Mouse (Mus musculus) midbrain, embryonic 13.5 days (tissue): ENCODE measurements around the gene Cdh3. TPM values are rescaled to one million over a fixed set of nuclear protein-coding genes. Genes with fewer than 3 reads are reported as not detected.

Experiments
- ATAC-seq: fragments of 200-750 bp; cut with Nextera tagmentation; 2 replicates; pipeline ENCODE4 v1.8.0; 2017; ENCODE audit warnings: mild to moderate bottlenecking, moderate TSS enrichment, moderate library complexity
- H3K27ac ChIP-seq: fragments of 300-500 bp; sonication (generic); 2 replicates; pipeline ENCODE4 v1.5.1; 2015; ENCODE audit warnings: inconsistent platforms, mild to moderate bottlenecking, moderate library complexity
- H3K27me3 ChIP-seq: fragments of 300-500 bp; sonication (generic); 2 replicates; pipeline ENCODE4 v1.6.1; 2015; ENCODE audit warnings: mild to moderate bottlenecking, inconsistent platforms
- H3K36me3 ChIP-seq: fragments of 300-500 bp; sonication (generic); 2 replicates; pipeline ENCODE4 v1.6.1; 2015; ENCODE audit warnings: mild to moderate bottlenecking, inconsistent platforms
- H3K4me1 ChIP-seq: fragments of 300-500 bp; sonication (generic); replicated peaks from 2 replicates; pipeline ENCODE4 v1.6.1; 2015; ENCODE audit warnings: inconsistent platforms
- H3K4me2 ChIP-seq: fragments of 300-500 bp; sonication (generic); replicated peaks from 2 replicates; pipeline ENCODE4 v1.6.1; 2015; ENCODE audit warnings: moderate library complexity, mild to moderate bottlenecking, inconsistent platforms
- H3K4me3 ChIP-seq: fragments of 300-500 bp; sonication (generic); replicated peaks from 2 replicates; pipeline ENCODE4 v1.5.1; 2015; ENCODE audit warnings: mild to moderate bottlenecking, inconsistent platforms
- H3K9ac ChIP-seq: fragments of 300-500 bp; sonication (generic); replicated peaks from 2 replicates; pipeline ENCODE4 v1.6.1; 2015; ENCODE audit warnings: mild to moderate bottlenecking, inconsistent platforms
- H3K9me3 ChIP-seq: fragments of 300-500 bp; sonication (generic); 2 replicates; pipeline ENCODE4 v1.6.1; 2016; ENCODE audit warnings: mild to moderate bottlenecking, inconsistent platforms
- WGBS: fragments of 180-500 bp; shearing (Covaris S2); methylation state at CpG from one replicate; pipeline ENCODE4 v1.1.7; 2015; 5-methylcytosine and 5-hydroxymethylcytosine counted together
- polyA plus RNA-seq: library from polyadenylated mRNA; unstranded; fragments of >200 nt; fragmentation: Nextera tagmentation; extraction: Ambion mirVana; gene quantifications from 2 replicates; pipeline ENCODE4 v1.2.1, GENCODE M21; 2015

The Cdh3 gene
- polyA plus RNA-seq, 1 experiment from 2014 or later: 0.46 TPM

DNA sequence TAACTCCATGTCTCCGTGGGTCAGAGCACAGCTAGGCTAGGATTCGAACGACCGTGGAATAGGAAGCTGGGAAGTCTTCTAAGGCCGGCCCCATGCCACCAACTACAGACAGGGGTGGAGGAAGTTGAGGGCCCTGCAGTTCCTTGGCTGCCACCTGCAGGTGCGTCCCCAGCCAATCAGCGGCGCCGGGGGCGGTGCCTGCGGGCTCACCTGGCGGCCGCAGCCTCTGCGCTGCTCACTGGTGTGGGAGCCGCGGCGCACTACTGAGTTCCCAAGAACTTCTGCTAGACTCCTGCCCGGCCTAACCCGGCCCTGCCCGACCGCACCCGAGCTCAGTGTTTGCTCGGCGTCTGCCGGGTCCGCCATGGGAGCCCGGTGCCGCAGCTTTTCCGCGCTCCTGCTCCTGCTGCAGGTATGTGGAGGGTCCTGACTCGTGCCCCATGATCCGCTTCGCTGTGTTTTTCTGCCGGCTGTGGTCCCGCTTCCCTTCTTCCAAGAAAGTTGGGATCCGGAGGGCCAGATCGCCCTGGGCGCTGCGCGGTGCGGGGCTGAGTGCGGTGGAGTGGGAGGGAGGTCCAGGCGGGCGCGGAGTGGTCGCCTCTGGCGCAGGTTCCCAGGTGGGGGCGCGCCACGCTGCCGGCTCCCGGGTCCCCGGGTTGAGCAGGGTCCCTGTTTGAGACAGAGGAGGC is 92.6 kb downstream of the Cdh3 start, which contains the start of gene Cdh1:
Cdh1 (plus strand) TSS at position 221 of the 689 bp plus-strand sequence.
- H3K4me2 ChIP-seq: peak within 1 kb of the TSS; percentile 96
- ATAC-seq: 0 out of 2 replicates have a peak, but pooled peaks have one; percentile 43
- H3K27me3 ChIP-seq: peaks cover 57% of the 10 kb centered on the region
- peak within 1 kb of the TSS; percentile 59 for H3K9ac ChIP-seq
- H3K9me3 ChIP-seq: no peaks in the 10 kb centered on the region
- H3K4me1 ChIP-seq: peaks cover 15% of the 10 kb centered on the region
- H3K36me3 ChIP-seq: no peaks in the 10 kb centered on the region
- H3K4me3 ChIP-seq: peak within 1 kb of the TSS; percentile 56
- H3K27ac ChIP-seq: no peak within 1 kb of the TSS
- under 1% methylated on average over 53 of the region's 53 CpGs for WGBS

DNA sequence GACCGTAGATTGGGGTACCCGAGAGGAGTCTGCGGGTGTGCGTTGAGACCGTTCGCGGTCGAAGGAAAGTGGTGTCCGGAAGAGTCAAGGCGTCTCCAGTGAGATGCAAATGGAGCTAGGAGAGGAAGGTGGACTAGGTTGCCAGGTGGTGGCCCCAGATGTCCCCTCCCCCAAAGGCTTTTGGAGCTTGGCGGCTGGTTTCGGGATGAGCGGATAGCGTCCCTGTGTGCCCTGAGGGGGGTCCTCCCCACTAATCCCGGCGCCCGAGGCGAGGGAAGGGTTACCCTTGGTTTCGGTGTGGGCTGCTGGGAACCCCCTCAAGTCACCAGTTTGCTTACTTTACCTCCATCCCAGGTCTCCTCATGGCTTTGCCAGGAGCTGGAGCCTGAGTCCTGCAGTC is 93.2 kb downstream of the Cdh3 start:
- Histone ChIP-seq H3K4me2 (peak overlapping the region; percentile 96), H3K27me3 (peaks cover 57% of the 10 kb centered on the region), H3K9me3 (no peaks in the 10 kb centered on the region), H3K9ac (peak overlapping the region; percentile 59; the same call in 1 of the 2 replicates), H3K4me3 (peak overlapping the region; percentile 56), H3K36me3 (no peaks in the 10 kb centered on the region), H3K27ac (no peak overlapping the region), H3K4me1 (peaks cover 15% of the 10 kb centered on the region)
- no peak for ATAC-seq
- WGBS: 2% methylated on average over 19 of the region's 19 CpGs

DNA sequence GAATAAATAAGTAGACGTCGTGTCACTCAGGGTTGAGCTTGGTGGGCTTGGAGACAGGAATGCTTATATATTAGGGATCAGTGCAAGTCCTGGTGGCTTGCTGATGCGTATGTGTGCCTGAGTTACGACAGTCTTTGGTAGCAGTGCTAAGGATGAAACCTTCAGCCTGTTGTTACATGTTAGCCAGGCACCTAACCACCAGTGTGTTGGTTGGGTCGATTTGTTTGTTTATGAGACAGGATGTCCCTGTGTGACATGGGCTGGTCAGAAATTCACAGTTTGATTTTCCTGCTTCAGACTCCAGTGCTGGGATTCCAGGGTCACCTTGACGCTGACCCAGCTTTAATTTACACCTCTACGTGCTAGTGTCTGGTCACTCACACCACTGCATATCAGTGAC is 95.0 kb downstream of the Cdh3 start:
- Histone ChIP-seq H3K9me3 (no peaks in the 10 kb centered on the region), H3K9ac (no peak overlapping the region), H3K4me1 (peaks cover 15% of the 10 kb centered on the region), H3K4me3 (no peak overlapping the region), H3K36me3 (no peaks in the 10 kb centered on the region), H3K4me2 (no peak overlapping the region), H3K27me3 (peaks cover 57% of the 10 kb centered on the region), H3K27ac (no peak overlapping the region)
- 74% methylated on average over 7 of the region's 7 CpGs for WGBS
- no peak for ATAC-seq

DNA sequence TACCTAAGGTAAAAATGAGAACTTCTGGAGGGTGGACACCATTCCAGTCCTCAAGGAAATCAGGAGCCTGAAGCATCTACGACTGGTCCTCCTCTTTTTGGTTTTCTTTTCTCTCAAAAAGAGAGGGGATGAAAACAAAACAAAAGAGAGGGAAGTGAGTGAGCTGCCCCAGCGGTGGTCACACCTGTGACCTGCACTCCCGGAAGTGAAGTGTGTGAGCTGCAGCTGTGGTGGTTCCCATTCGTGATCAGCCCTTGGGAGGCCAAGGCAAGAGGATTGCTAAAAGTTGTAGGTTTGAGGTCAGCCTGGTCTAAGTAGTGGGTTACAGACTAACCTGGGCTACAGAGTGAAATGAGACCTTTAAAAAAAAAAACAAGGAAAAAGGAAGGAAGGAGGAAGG is 95.4 kb downstream of the Cdh3 start:
- H3K27me3 ChIP-seq: peaks cover 57% of the 10 kb centered on the region
- no peaks in the 10 kb centered on the region for H3K36me3 ChIP-seq
- H3K9ac ChIP-seq: no peak overlapping the region
- no peak overlapping the region for H3K4me2 ChIP-seq
- no peak overlapping the region for H3K27ac ChIP-seq
- WGBS: 57% methylated on average over 4 of the region's 4 CpGs
- H3K4me1 ChIP-seq: peaks cover 15% of the 10 kb centered on the region
- no peak for ATAC-seq
- H3K9me3 ChIP-seq: no peaks in the 10 kb centered on the region
- H3K4me3 ChIP-seq: no peak overlapping the region

DNA sequence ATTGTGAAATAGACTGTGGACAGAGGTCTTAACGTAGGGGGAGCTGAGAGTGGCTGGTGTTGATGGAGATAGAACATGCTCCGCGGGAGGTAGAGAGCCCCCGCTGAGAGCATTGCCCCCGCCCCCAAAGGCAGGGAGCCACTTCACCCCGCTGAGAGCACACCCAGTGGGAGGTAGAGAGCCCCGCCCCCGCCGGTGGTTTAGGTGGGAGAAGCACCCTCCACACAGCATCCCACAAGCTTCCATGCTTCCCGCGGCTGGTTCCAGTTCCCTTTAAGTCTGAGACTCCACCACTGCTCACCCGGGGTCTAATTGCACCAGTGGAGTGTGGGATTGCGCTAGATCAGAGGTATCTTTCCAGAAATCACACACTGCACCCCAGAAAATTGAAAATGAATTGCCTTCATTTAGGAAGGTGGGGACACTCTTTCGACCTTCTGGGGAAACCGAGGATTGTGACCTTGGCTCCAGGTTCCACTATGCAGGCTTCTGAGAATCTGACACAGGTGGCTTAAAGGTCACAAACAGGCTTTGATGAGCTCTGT is 96.0 kb downstream of the Cdh3 start:
- Histone ChIP-seq H3K4me1 (peaks cover 15% of the 10 kb centered on the region), H3K4me2 (no peak overlapping the region), H3K36me3 (no peaks in the 10 kb centered on the region), H3K27ac (no peak overlapping the region), H3K4me3 (no peak overlapping the region), H3K27me3 (peaks cover 53% of the 10 kb centered on the region), H3K9me3 (no peaks in the 10 kb centered on the region), H3K9ac (no peak overlapping the region)
- ATAC-seq: no peak
- 39% methylated on average over 15 of the region's 15 CpGs for WGBS

Other genes with a start within 250 kb of the Cdh3 start
- gene Smpd3, start 172.9 kb upstream of the Cdh3 start, polyA plus RNA-seq: 44.4 and 45.3 TPM in 2 replicates
- gene Zfp90, start 95.6 kb upstream of the Cdh3 start, polyA plus RNA-seq: 44.4 and 46.9 TPM in 2 replicates
- not detected in 2 replicates for gene 6030452D12Rik, start 10.4 kb upstream of the Cdh3 start, polyA plus RNA-seq
- 7.6 and 9.2 TPM in 2 replicates for gene Gm10073, start 62.6 kb downstream of the Cdh3 start, polyA plus RNA-seq
- gene Cdh1, start 92.5 kb downstream of the Cdh3 start, polyA plus RNA-seq: 3.3 and 4.0 TPM in 2 replicates
- gene Tango6, start 172.2 kb downstream of the Cdh3 start, polyA plus RNA-seq: 7.5 and 7.7 TPM in 2 replicates